11 mouse cellular contexts compared by ENCODE assay signal in the genomic region with DNA sequence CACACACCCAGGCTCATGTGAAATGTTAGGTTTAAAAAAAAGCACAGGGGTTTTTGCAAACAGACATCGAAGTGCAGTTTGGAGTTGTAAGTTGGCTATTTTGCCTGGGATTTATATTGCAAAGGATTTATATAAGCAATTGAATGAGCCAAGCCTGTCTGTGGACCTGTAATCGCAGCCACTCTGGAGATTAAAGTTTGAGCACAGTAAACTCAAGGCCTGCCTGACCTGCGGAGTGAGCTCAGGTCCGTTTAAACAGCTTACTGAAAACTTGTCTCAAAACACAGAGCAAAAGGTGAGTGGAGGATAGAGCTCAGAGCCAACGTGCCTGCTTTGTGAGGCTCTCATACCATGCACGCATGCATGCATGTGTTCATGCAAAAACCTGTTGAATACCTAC. TPM values are rescaled to one million over a fixed set of nuclear protein-coding genes. Genes with fewer than 3 reads are reported as not detected.
DNase-seq lines count a peak whose midpoint lies in the region; ATAC-seq and TF ChIP-seq lines count a peak whose summit lies in the region.
"Had no signal": no experiment of that assay in that cellular context is flagged by ENCODE, and none has a peak within 500 bp of the region (broad histone marks: within the 10 kb centered on the region; RNA-seq: fewer than 3 reads in every experiment).

No protein-coding gene starts in this region.

- no peak overlapping the region for H3K9ac ChIP-seq in heart, adult 2 months (ENCODE audit: low read depth, low read length)
- H3K9ac ChIP-seq in limb, embryonic 12.5 days (replicated peaks), result no peak overlapping the region
- no peak overlapping the region for H3K9ac ChIP-seq in embryonic facial prominence, embryonic 14.5 days (ENCODE audit: low read depth, low read length)
- H3K9ac ChIP-seq: liver, embryonic 14.5 days had no signal

- no peaks in the 10 kb centered on the region for H3K9me3 ChIP-seq in limb, embryonic 12.5 days
- no peaks in the 10 kb centered on the region for H3K9me3 ChIP-seq in limb, embryonic 10.5 days (replicated peaks)
- H3K9me3 ChIP-seq in embryonic facial prominence, embryonic 14.5 days (ENCODE audit: control insufficient read depth, low read length), result no peaks in the 10 kb centered on the region

- no peak overlapping the region for H3K4me3 ChIP-seq in heart, adult 2 months
- no peak overlapping the region for H3K4me3 ChIP-seq in limb, embryonic 12.5 days (replicated peaks)
- no peak overlapping the region for H3K4me3 ChIP-seq in limb, embryonic 10.5 days
- no peak overlapping the region for H3K4me3 ChIP-seq in embryonic facial prominence, embryonic 14.5 days (ENCODE audit: low read depth, low read length)
- no peak overlapping the region for H3K4me3 ChIP-seq in myocyte

- intact Hi-C loops in heart, adult 2 months (cut with DNase I), result no loop called here

- no peaks in the 10 kb centered on the region for H3K27me3 ChIP-seq in heart, adult 2 months (ENCODE audit: control insufficient read depth, insufficient read depth, low read length)
- no peaks in the 10 kb centered on the region for H3K27me3 ChIP-seq in limb, embryonic 12.5 days
- H3K27me3 ChIP-seq in limb, embryonic 10.5 days (ENCODE audit: low read depth, poor library complexity, severe bottlenecking), result no peaks in the 10 kb centered on the region
- no peaks in the 10 kb centered on the region for H3K27me3 ChIP-seq in embryonic facial prominence, embryonic 14.5 days (replicated peaks; ENCODE audit: control insufficient read depth, insufficient read depth, low read length)
- H3K27me3 ChIP-seq in myocyte (ENCODE audit: control insufficient read depth, insufficient read depth, insufficient read length), result no peaks in the 10 kb centered on the region

- H3K4me2 ChIP-seq in limb, embryonic 12.5 days, result no peak overlapping the region
- no peak overlapping the region for H3K4me2 ChIP-seq in embryonic facial prominence, embryonic 14.5 days (ENCODE audit: low read depth, low read length)
- peak overlapping the region; percentile 89 for H3K4me2 ChIP-seq in myocyte (ENCODE audit: low read depth)

- no peak for TF ChIP-seq CTCF in heart, adult 2 months (IDR thresholded peaks at IDR 0.05)

- no peak for TF ChIP-seq POLR2A in heart, adult 2 months (IDR thresholded peaks at IDR 0.05; ENCODE audit: insufficient read depth, low read depth, low read length)
- no peak for TF ChIP-seq POLR2A in myocyte (IDR thresholded peaks at IDR 0.05; ENCODE audit: insufficient read length, low read depth)

- peaks cover 7% of the 10 kb centered on the region for H3K4me1 ChIP-seq in heart, adult 2 months (ENCODE audit: control insufficient read depth, insufficient read depth, low read length)
- no peaks in the 10 kb centered on the region for H3K4me1 ChIP-seq in limb, embryonic 12.5 days (replicated peaks)
- H3K4me1 ChIP-seq in limb, embryonic 10.5 days, result no peaks in the 10 kb centered on the region
- peaks cover 14% of the 10 kb centered on the region; the same call in 1 of the 2 replicates for H3K4me1 ChIP-seq in embryonic facial prominence, embryonic 14.5 days (ENCODE audit: control insufficient read depth, insufficient read depth, low read length)

- peaks cover 6% of the 10 kb centered on the region for H3K36me3 ChIP-seq in heart, adult 2 months (ENCODE audit: control insufficient read depth, insufficient read depth, low read length)
- no peaks in the 10 kb centered on the region for H3K36me3 ChIP-seq in limb, embryonic 12.5 days
- H3K36me3 ChIP-seq in limb, embryonic 10.5 days, result no peaks in the 10 kb centered on the region
- H3K36me3 ChIP-seq in embryonic facial prominence, embryonic 14.5 days (ENCODE audit: control insufficient read depth, insufficient read depth, low read length), result no peaks in the 10 kb centered on the region
- H3K36me3 ChIP-seq in myocyte (ENCODE audit: control insufficient read depth, insufficient read depth), result no peaks in the 10 kb centered on the region

- no peak for ATAC-seq in limb, embryonic 12.5 days (ENCODE audit: insufficient number of reproducible peaks, insufficient read depth, low FRiP score, low TSS enrichment, low read depth)
- peak; percentile 30; the same call in 1 of the 2 replicates for ATAC-seq in embryonic facial prominence, embryonic 14.5 days (ENCODE audit: low read depth)
- ATAC-seq: inflammation-experienced regulatory T-cells, adult 6 months had no signal

- TF ChIP-seq EP300 in heart, adult 2 months (IDR thresholded peaks at IDR 0.05; ENCODE audit: insufficient read depth, low read depth, low read length), result no peak

- WGBS in heart, adult 2 months, result 49% methylated on average over 6 of the region's 6 CpGs
- 65% methylated on average over 6 of the region's 6 CpGs for WGBS in limb, embryonic 12.5 days
- 76% methylated on average over 6 of the region's 6 CpGs for WGBS in limb, embryonic 10.5 days
- 38% methylated on average over 6 of the region's 6 CpGs for WGBS in embryonic facial prominence, embryonic 14.5 days

- DNase-seq in heart, adult 2 months, result no peak
- DNase-seq in heart, adult 8-10 months (ENCODE audit: low spot score), result no peak
- no peak for DNase-seq in limb, embryonic 10.5 days (ENCODE audit: low spot score)
- no peak for DNase-seq in embryonic facial prominence, embryonic 14.5 days (ENCODE audit: low spot score)
- DNase-seq in cerebellum, adult 8-10 months, result no peak
- no peak for DNase-seq in right cerebral cortex, adult 18-20 months
- DNase-seq: adrenal gland, postnatal 10 days had no signal

- no peaks in the 10 kb centered on the region for H3K79me2 ChIP-seq in heart, adult 2 months (replicated peaks; ENCODE audit: control insufficient read depth, insufficient read depth, low read length)
- H3K79me2 ChIP-seq in myocyte (ENCODE audit: control insufficient read depth, insufficient read depth), result no peaks in the 10 kb centered on the region

- no peak overlapping the region for H3ac ChIP-seq in myocyte (ENCODE audit: control insufficient read depth, insufficient read length)

- peak overlapping the region; percentile 50 for H3K27ac ChIP-seq in heart, adult 2 months
- H3K27ac ChIP-seq in limb, embryonic 12.5 days, result peak overlapping the region; percentile 50; the same call in 1 of the 2 replicates
- H3K27ac ChIP-seq in limb, embryonic 10.5 days, result no peak overlapping the region
- peak overlapping the region; percentile 46 for H3K27ac ChIP-seq in embryonic facial prominence, embryonic 14.5 days (replicated peaks; ENCODE audit: low read depth, low read length)
- H3K27ac ChIP-seq: liver, embryonic 14.5 days had no signal

TF ChIP-seq in myocyte, 11 proteins besides CTCF, POLR2A, EP300 and RAD21:
- TF ChIP-seq E2F4 (IDR thresholded peaks at IDR 0.05; ENCODE audit: insufficient read depth) (no peak), SRF (IDR thresholded peaks at IDR 0.05; ENCODE audit: control insufficient read depth, insufficient read length, low read depth) (no peak), TCF12 (IDR thresholded peaks at IDR 0.05; ENCODE audit: insufficient read depth, poor library complexity, severe bottlenecking) (no peak), POLR2AphosphoS2 (IDR thresholded peaks at IDR 0.05; ENCODE audit: insufficient read length, low read depth) (no peak), USF1 (IDR thresholded peaks at IDR 0.05; ENCODE audit: low read depth) (no peak), TCF3 (IDR thresholded peaks at IDR 0.05; ENCODE audit: insufficient read length, low read depth) (no peak), CEBPB (IDR thresholded peaks at IDR 0.05; ENCODE audit: insufficient read depth, poor library complexity, severe bottlenecking) (no peak), MAX (IDR thresholded peaks at IDR 0.05; ENCODE audit: low read depth) (no peak), MYOD1 (IDR thresholded peaks at IDR 0.05; ENCODE audit: control insufficient read depth in 1 of 3, insufficient read length in 2 of 3, low read depth in 2 of 3) (no peak), REST (IDR thresholded peaks at IDR 0.05; ENCODE audit: insufficient read depth, insufficient read length) (no peak), MYOG (IDR thresholded peaks at IDR 0.05; ENCODE audit: control insufficient read depth in 1 of 3, insufficient read depth in 1 of 3, insufficient read length in 2 of 3, low read depth in 2 of 3) (no peak)

RNA-seq across cellular contexts. Expression of gene Synpo2, which starts 30.9 kb away (rescaled TPM):
- total RNA-seq in heart, adult 2 months (2021), result 10 to 100 TPM; 85.8 to 97.5 TPM
- polyA plus RNA-seq in heart, adult 2 months (2012; rRNA removed), result 19.3 and 27.6 TPM in 2 replicates
- total RNA-seq in heart, adult 8-10 months (2022), result 100 to 1,000 TPM in 2 of 4 experiments, 10 to 100 TPM in 2; 91.9 to 102 (median 100) TPM
- 5.3 and 6.8 TPM in 2 replicates for polyA plus RNA-seq in limb, embryonic 12.5 days (2016; fragmentation: Nextera tagmentation; extraction: Ambion mirVana)
- 0.87 and 2.7 TPM in 2 replicates for polyA plus RNA-seq in limb, embryonic 10.5 days (2016; fragmentation: Nextera tagmentation; extraction: Ambion mirVana)
- 9.7 and 12.8 TPM in 2 replicates for polyA plus RNA-seq in embryonic facial prominence, embryonic 14.5 days (2014; fragmentation: Nextera tagmentation; extraction: Ambion mirVana)
- 24.4 TPM for polyA plus RNA-seq in myocyte (2012; fragmentation: generic; extraction: Trizol)
- polyA plus RNA-seq: inflammation-experienced regulatory T-cells, adult 6 months had no signal
